Mouse (Mus musculus) megakaryocyte-erythroid progenitor cell, adult 5-6 weeks (primary cell): ENCODE measurements around the gene Rrh. TPM values are rescaled to one million over a fixed set of nuclear protein-coding genes. Genes with fewer than 3 reads are reported as not detected.
A peak's percentile ranks its signal among the peaks of the same experiment; 100 is the strongest.

ENCODE experiments used
- ATAC-seq: replicated peaks from 2 replicates; pipeline ENCODE4 v1.8.0; 2016; ENCODE audit warnings: mild to moderate bottlenecking, inconsistent platforms; ENCODE audit not compliant: severe bottlenecking, poor library complexity, low FRiP score, low TSS enrichment
- total RNA-seq, 2 experiments: library from RNA; stranded (forward) in 1 of 2; stranded (reverse) in 1 of 2; fragments of 200-1000, 215-1000 nt in 1 of 2; fragments of >200 nt in 1 of 2; fragmentation: Nextera tagmentation in 1 of 2; gene quantifications; 2 replicates each; pipeline ENCODE4 v1.2.3; 2014 to 2017

Gene Rrh
- 0.64 TPM in 1 of 2 replicates, not detected in the other for total RNA-seq (2014; fragmentation: Nextera tagmentation)
- 0.75 and 0.88 TPM in 2 replicates for total RNA-seq (2017)

- ATAC-seq: no peak
Observed at GRCm38 (mm10) chr3:129822206-129822775, at the start of gene Rrh. Gene Rrh (minus strand): TSS chr3:129822587.

GRCm38 (mm10) chr3:129863698-129864097, 41.3 kb upstream of the Rrh start:
- peak; percentile 99 for ATAC-seq

GRCm38 (mm10) chr3:129862592-129862991, 40.2 kb upstream of the Rrh start:
- no peak for ATAC-seq

- no peak for ATAC-seq
Observed at GRCm38 (mm10) chr3:129846846-129847245, 24.5 kb upstream of the Rrh start.

GRCm38 (mm10) chr3:129845868-129846267, 23.5 kb upstream of the Rrh start:
- no peak for ATAC-seq

- ATAC-seq: no peak
Observed at GRCm38 (mm10) chr3:129838017-129838416, 15.6 kb upstream of the Rrh start.

- no peak for ATAC-seq
Observed at GRCm38 (mm10) chr3:129836965-129837364, 14.6 kb upstream of the Rrh start.

GRCm38 (mm10) chr3:129836051-129836697, 13.8 kb upstream of the Rrh start:
- peak; percentile 36; the same call in 1 of the 2 replicates for ATAC-seq

- no peak for ATAC-seq
Observed at GRCm38 (mm10) chr3:129835388-129835934, 13.1 kb upstream of the Rrh start, which contains the start of gene Cfi. Gene Cfi (plus strand): TSS chr3:129835884.

GRCm38 (mm10) chr3:129831035-129831568, 8.7 kb upstream of the Rrh start, which contains the start of gene Gar1:
Gene Gar1 (minus strand): TSS chr3:129831396.
- peak; percentile 88 for ATAC-seq

GRCm38 (mm10) chr3:129830626-129831025, 8.2 kb upstream of the Rrh start:
- peak; percentile 34; the same call in 1 of the 2 replicates for ATAC-seq

GRCm38 (mm10) chr3:129827691-129828090, 5.3 kb upstream of the Rrh start:
- ATAC-seq: no peak

GRCm38 (mm10) chr3:129826691-129827090, 4.3 kb upstream of the Rrh start:
- no peak for ATAC-seq

- ATAC-seq: no peak
Observed at GRCm38 (mm10) chr3:129824891-129825290, 2.5 kb upstream of the Rrh start.

- ATAC-seq: no peak
Observed at GRCm38 (mm10) chr3:129824146-129824545, 1.8 kb upstream of the Rrh start.

- peak; percentile 86 for ATAC-seq
Observed at GRCm38 (mm10) chr3:129823293-129823692, 906 bp upstream of the Rrh start.

GRCm38 (mm10) chr3:129821736-129822135, 651 bp downstream of the Rrh start:
- no peak for ATAC-seq

- no peak for ATAC-seq
Observed at GRCm38 (mm10) chr3:129820847-129821246, 1.5 kb downstream of the Rrh start.

GRCm38 (mm10) chr3:129803765-129804164, 18.6 kb downstream of the Rrh start, which contains the start of gene Lrit3:
Gene Lrit3 (minus strand): TSS chr3:129804030.
- ATAC-seq: no peak

GRCm38 (mm10) chr3:129799011-129799410, 23.4 kb downstream of the Rrh start:
- ATAC-seq: no peak
